Mouse (Mus musculus): ENCODE data around the gene Gm13698.
"Not testable (repeated sequence)": the region's sequence is repeated elsewhere in the genome, so short reads cannot be mapped to it uniquely, and the experiment has no call there.

Gm13698 gene

DNA sequence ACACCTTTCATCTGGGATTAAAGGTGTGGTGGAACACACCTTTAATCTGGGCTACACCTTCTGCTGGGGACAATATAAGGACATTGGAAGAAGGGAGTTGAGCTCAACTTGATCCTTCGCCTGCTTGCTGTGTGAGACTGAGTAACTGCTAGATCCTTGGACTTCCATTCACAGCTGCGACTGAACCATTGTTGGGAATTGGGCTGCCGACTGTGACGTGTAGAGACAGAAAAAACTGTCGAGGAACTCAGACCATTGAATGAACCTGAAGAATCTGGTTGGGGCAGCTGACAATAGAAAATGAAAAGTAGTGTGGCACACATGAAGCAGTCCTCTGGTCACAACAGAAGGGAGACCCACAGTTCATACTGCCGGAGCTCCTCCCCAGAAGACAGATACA lies at the start of gene Gm13698:
Gene Gm13698 (plus strand): TSS at position 301 of the 400 bp plus-strand sequence.
- not testable (repeated sequence) for DNase-seq (ENCODE audit: low spot score)

DNA sequence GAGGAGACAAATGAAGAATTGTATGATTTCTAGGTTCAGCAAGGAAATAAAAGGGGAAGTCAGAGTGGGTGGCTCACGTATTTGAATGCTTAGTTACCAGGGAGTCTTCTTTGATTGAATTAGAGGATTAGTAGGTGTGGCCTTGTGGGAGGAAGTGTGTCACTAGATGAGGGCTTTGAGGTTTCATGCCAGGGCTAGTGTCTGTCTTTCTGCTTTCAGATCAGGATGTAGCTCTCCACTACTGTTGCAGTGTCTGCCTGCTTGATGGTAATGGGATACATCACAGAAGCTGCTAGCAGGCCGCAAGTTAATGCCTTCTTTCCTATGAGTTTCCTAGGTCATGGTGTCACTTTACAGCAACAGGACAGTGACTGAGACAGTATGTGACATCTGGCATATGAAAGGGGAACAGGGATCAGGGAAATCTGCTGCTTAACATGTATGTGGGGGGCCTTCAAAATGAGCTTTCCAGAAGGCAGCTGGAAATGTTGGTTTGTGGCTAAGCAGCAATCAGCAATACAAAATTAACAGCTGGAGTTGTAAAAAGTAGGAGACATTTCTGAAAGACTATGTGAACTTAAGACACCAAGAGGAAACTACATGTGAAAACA lies 25.9 kb upstream of the Gm13698 start:
- DNase-seq (ENCODE audit: low spot score): no peak

DNA sequence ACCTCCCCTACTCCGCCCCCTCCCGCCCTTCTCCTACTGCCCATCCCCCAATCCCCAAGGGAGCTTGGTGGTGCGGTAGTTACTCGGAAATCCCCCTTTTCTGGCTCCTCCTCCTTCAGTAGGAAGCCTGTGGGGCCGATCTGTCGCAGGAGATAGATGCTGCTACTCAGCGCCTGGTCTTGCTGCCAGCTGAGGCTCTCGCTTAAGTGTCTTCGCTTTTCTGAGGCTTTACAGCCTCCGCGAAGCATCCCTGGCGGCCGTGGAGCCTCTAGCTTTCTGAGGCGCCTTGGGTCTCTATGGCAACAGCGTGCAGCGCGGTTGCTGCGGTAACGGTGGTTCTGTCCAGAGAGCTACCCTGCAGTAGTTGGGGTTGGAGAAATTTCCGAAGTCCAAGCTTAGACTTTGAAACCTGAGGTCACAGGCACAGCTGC lies 14.5 kb upstream of the Gm13698 start, which contains the start of gene Zswim2:
Gene Zswim2 (minus strand): TSS at position 298 of the 431 bp plus-strand sequence.
- DNase-seq (ENCODE audit: low spot score): peak; percentile 78

DNA sequence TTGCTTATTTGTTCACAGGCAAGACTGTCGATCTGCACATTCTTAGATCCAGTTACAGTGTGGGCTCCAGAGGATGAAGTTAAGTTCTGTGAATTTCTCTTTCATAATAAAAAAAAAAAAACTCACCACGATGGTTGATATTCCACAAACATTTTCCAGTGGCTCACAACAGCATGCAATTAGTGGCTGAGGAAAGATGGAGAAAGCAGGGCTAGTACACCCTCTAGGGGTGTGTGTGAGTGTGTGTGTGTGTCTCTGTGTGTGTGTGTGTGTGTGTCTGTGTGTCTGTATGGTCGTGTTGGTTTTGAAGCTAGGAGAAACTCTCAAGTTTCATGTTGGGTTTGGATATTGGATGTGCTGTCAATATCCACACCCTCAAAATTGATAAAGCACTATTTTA lies 14.1 kb upstream of the Gm13698 start:
- no peak for DNase-seq (ENCODE audit: low spot score)

DNA sequence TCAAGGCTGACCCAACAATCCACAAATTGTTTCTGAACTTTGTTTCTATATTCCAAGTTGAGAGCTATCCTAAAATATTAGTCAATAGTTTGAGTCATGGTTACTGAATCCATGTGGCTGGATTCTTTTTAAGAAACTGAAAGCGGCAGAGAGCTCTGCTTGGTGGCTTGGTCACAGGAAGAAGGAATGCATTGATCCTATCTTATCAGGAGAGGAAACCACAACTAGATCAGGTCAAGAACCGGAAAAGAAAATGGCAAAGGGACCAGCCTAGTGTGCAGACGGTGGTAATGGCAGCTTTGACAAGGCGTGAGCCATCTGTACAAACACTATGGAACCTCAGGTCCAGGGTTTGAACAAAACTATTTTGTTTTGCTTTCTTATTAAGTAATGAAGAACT lies 13.7 kb upstream of the Gm13698 start:
- no peak for DNase-seq (ENCODE audit: low spot score)

DNA sequence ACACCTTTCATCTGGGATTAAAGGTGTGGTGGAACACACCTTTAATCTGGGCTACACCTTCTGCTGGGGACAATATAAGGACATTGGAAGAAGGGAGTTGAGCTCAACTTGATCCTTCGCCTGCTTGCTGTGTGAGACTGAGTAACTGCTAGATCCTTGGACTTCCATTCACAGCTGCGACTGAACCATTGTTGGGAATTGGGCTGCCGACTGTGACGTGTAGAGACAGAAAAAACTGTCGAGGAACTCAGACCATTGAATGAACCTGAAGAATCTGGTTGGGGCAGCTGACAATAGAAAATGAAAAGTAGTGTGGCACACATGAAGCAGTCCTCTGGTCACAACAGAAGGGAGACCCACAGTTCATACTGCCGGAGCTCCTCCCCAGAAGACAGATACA lies 5.7 kb downstream of the Gm13698 start, which contains the start of gene Gm13693:
Gene Gm13693 (plus strand): TSS at position 301 of the 400 bp plus-strand sequence.
- DNase-seq (ENCODE audit: low spot score): not testable (repeated sequence)

DNA sequence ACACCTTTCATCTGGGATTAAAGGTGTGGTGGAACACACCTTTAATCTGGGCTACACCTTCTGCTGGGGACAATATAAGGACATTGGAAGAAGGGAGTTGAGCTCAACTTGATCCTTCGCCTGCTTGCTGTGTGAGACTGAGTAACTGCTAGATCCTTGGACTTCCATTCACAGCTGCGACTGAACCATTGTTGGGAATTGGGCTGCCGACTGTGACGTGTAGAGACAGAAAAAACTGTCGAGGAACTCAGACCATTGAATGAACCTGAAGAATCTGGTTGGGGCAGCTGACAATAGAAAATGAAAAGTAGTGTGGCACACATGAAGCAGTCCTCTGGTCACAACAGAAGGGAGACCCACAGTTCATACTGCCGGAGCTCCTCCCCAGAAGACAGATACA lies 11.5 kb downstream of the Gm13698 start, which contains the start of gene Gm13695:
Gene Gm13695 (plus strand): TSS at position 301 of the 400 bp plus-strand sequence.
- not testable (repeated sequence) for DNase-seq (ENCODE audit: low spot score)

DNA sequence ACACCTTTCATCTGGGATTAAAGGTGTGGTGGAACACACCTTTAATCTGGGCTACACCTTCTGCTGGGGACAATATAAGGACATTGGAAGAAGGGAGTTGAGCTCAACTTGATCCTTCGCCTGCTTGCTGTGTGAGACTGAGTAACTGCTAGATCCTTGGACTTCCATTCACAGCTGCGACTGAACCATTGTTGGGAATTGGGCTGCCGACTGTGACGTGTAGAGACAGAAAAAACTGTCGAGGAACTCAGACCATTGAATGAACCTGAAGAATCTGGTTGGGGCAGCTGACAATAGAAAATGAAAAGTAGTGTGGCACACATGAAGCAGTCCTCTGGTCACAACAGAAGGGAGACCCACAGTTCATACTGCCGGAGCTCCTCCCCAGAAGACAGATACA lies 17.3 kb downstream of the Gm13698 start, which contains the start of gene Gm13696:
Gene Gm13696 (plus strand): TSS at position 301 of the 400 bp plus-strand sequence.
- DNase-seq (ENCODE audit: low spot score): not testable (repeated sequence)

DNA sequence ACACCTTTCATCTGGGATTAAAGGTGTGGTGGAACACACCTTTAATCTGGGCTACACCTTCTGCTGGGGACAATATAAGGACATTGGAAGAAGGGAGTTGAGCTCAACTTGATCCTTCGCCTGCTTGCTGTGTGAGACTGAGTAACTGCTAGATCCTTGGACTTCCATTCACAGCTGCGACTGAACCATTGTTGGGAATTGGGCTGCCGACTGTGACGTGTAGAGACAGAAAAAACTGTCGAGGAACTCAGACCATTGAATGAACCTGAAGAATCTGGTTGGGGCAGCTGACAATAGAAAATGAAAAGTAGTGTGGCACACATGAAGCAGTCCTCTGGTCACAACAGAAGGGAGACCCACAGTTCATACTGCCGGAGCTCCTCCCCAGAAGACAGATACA lies 23.1 kb downstream of the Gm13698 start, which contains the start of gene Gm13694:
Gene Gm13694 (plus strand): TSS at position 301 of the 400 bp plus-strand sequence.
- not testable (repeated sequence) for DNase-seq (ENCODE audit: low spot score)

DNA sequence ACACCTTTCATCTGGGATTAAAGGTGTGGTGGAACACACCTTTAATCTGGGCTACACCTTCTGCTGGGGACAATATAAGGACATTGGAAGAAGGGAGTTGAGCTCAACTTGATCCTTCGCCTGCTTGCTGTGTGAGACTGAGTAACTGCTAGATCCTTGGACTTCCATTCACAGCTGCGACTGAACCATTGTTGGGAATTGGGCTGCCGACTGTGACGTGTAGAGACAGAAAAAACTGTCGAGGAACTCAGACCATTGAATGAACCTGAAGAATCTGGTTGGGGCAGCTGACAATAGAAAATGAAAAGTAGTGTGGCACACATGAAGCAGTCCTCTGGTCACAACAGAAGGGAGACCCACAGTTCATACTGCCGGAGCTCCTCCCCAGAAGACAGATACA lies 28.9 kb downstream of the Gm13698 start, which contains the start of gene Gm13697:
Gene Gm13697 (plus strand): TSS at position 301 of the 400 bp plus-strand sequence.
- DNase-seq (ENCODE audit: low spot score): not testable (repeated sequence)

DNA sequence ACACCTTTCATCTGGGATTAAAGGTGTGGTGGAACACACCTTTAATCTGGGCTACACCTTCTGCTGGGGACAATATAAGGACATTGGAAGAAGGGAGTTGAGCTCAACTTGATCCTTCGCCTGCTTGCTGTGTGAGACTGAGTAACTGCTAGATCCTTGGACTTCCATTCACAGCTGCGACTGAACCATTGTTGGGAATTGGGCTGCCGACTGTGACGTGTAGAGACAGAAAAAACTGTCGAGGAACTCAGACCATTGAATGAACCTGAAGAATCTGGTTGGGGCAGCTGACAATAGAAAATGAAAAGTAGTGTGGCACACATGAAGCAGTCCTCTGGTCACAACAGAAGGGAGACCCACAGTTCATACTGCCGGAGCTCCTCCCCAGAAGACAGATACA lies 34.8 kb downstream of the Gm13698 start, which contains the start of gene Gm13691:
Gene Gm13691 (plus strand): TSS at position 301 of the 400 bp plus-strand sequence.
- DNase-seq (ENCODE audit: low spot score): not testable (repeated sequence)

DNA sequence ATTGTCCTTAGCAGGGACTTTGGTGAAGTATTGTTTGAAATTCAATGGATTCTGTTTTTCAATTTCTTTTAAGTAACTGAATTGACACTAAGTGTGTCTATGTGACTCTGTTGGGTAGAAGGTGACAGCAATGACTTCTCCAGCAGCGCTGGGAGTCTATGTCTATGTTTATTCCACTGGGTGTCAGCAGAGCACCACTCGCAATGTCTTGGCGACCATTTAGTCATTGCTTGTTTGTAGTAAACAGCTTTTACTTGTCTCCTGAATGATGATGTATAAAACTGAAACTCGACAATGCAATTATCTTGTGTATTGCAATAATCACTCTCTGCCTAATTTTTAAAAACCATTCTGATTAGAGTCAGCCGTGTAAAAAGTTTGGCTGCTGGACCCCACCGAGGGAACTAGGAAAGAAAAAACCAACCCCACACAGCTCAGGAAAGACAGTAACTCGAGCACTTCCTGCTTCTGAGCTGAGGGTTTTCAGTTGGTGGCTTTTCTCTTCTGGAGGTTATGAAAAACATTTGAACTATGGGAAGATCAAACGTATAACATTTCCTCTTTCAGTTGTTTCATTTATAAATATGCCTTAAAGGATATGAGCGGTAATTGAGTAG lies 38.3 kb downstream of the Gm13698 start:
- not testable (repeated sequence) for DNase-seq (ENCODE audit: low spot score)

DNA sequence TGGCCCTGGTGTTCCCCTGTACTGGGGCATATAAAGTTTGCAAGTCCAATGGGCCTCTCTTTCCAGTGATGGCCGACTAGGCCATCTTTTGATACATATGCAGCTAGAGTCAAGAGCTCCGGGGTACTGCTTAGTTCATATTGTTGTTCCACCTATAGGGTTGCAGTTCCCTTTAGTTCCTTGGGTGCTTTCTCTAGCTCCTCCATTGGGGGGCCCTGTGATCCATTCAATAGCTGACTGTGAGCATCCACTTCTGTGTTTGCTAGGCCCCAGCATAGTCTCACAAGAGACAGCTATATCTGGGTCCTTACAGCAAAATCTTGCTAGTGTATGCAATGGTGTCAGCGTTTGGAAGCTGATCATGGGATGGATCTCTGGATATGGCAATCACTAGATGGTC lies 39.0 kb downstream of the Gm13698 start:
- DNase-seq (ENCODE audit: low spot score): not testable (repeated sequence)

All from layer of hippocampus, adult 9-10 months (tissue).